Mouse (Mus musculus): ENCODE results near the gene C2. TPM values are rescaled to one million over a fixed set of nuclear protein-coding genes. Genes with fewer than 3 reads are reported as not detected.

C2 gene
- polyA plus RNA-seq, 1 experiment from 2014 or later: 3.2 TPM

- no peaks in the 10 kb centered on the region for H3K9me3 ChIP-seq (ENCODE audit: control insufficient read depth, low read length)
- 48% methylated on average over 7 of the region's 7 CpGs for WGBS
These were observed 32.1 kb downstream of the C2 start for GRCm38 (mm10) chr17:34865981-34866380.

GRCm38 (mm10) chr17:34862416-34863081, 35.5 kb downstream of the C2 start, which contains the start of gene Cfb:
TSS of gene Cfb (minus strand) at chr17:34862518.
- no peak within 1 kb of the TSS for H3K9ac ChIP-seq (ENCODE audit: low read length)
- H3K4me1 ChIP-seq (replicated peaks; ENCODE audit: control insufficient read depth, insufficient read depth, low read length): no peaks in the 10 kb centered on the region
- H3K4me2 ChIP-seq (ENCODE audit: low read depth, low read length): no peak within 1 kb of the TSS
- no peak within 1 kb of the TSS for H3K27ac ChIP-seq (ENCODE audit: low read length)
- no peak for ATAC-seq (ENCODE audit: low read depth)
- H3K27me3 ChIP-seq (ENCODE audit: control insufficient read depth, insufficient read depth, low read depth, low read length): no peaks in the 10 kb centered on the region
- H3K36me3 ChIP-seq (ENCODE audit: control insufficient read depth, insufficient read depth, low read length): no peaks in the 10 kb centered on the region
- H3K9me3 ChIP-seq (ENCODE audit: control insufficient read depth, low read length): no peaks in the 10 kb centered on the region
- 53% methylated on average over 8 of the region's 8 CpGs for WGBS
- no peak within 1 kb of the TSS for H3K4me3 ChIP-seq (ENCODE audit: low read length)

More at GRCm38 (mm10) chr17:34865981-34866380, 32.1 kb downstream of the C2 start:
- H3K4me3 ChIP-seq (ENCODE audit: low read length): no peak overlapping the region
- no peaks in the 10 kb centered on the region for H3K4me1 ChIP-seq (replicated peaks; ENCODE audit: control insufficient read depth, insufficient read depth, low read length)
- no peak overlapping the region for H3K4me2 ChIP-seq (ENCODE audit: low read depth, low read length)
- H3K9ac ChIP-seq (ENCODE audit: low read length): no peak overlapping the region
- no peaks in the 10 kb centered on the region for H3K36me3 ChIP-seq (ENCODE audit: control insufficient read depth, insufficient read depth, low read length)
- H3K27ac ChIP-seq (ENCODE audit: low read length): no peak overlapping the region
- H3K27me3 ChIP-seq (ENCODE audit: control insufficient read depth, insufficient read depth, low read depth, low read length): no peaks in the 10 kb centered on the region
- no peak for ATAC-seq (ENCODE audit: low read depth)

GRCm38 (mm10) chr17:34861704-34862415, 36.2 kb downstream of the C2 start:
- H3K27me3 ChIP-seq (ENCODE audit: control insufficient read depth, insufficient read depth, low read depth, low read length): no peaks in the 10 kb centered on the region
- WGBS: 60% methylated on average over 13 of the region's 13 CpGs
- no peak overlapping the region for H3K27ac ChIP-seq (ENCODE audit: low read length)

GRCm38 (mm10) chr17:34860514-34860913, 37.6 kb downstream of the C2 start:
- Histone ChIP-seq H3K36me3 (ENCODE audit: control insufficient read depth, insufficient read depth, low read length) (peaks cover 7% of the 10 kb centered on the region; the same call in 1 of the 2 replicates), H3K4me1 (replicated peaks; ENCODE audit: control insufficient read depth, insufficient read depth, low read length) (no peaks in the 10 kb centered on the region), H3K4me3 (ENCODE audit: low read length) (no peak overlapping the region), H3K9ac (ENCODE audit: low read length) (no peak overlapping the region), H3K9me3 (ENCODE audit: control insufficient read depth, low read length) (no peaks in the 10 kb centered on the region), H3K27me3 (ENCODE audit: control insufficient read depth, insufficient read depth, low read depth, low read length) (no peaks in the 10 kb centered on the region), H3K4me2 (ENCODE audit: low read depth, low read length) (no peak overlapping the region), H3K27ac (ENCODE audit: low read length) (no peak overlapping the region)
- ATAC-seq (ENCODE audit: low read depth): no peak
- WGBS: 80% methylated on average over 9 of the region's 9 CpGs

More at GRCm38 (mm10) chr17:34861704-34862415, 36.2 kb downstream of the C2 start:
- H3K4me2 ChIP-seq (ENCODE audit: low read depth, low read length): no peak overlapping the region
- ATAC-seq (ENCODE audit: low read depth): no peak
- H3K9me3 ChIP-seq (ENCODE audit: control insufficient read depth, low read length): no peaks in the 10 kb centered on the region
- H3K36me3 ChIP-seq (ENCODE audit: control insufficient read depth, insufficient read depth, low read length): peaks cover 3% of the 10 kb centered on the region; the same call in 1 of the 2 replicates
- H3K9ac ChIP-seq (ENCODE audit: low read length): no peak overlapping the region
- no peaks in the 10 kb centered on the region for H3K4me1 ChIP-seq (replicated peaks; ENCODE audit: control insufficient read depth, insufficient read depth, low read length)
- no peak overlapping the region for H3K4me3 ChIP-seq (ENCODE audit: low read length)

- Histone ChIP-seq H3K4me1 (replicated peaks; ENCODE audit: control insufficient read depth, insufficient read depth, low read length) (no peaks in the 10 kb centered on the region), H3K27me3 (ENCODE audit: control insufficient read depth, insufficient read depth, low read depth, low read length) (no peaks in the 10 kb centered on the region), H3K27ac (ENCODE audit: low read length) (no peak overlapping the region), H3K4me3 (ENCODE audit: low read length) (no peak overlapping the region), H3K9me3 (ENCODE audit: control insufficient read depth, low read length) (no peaks in the 10 kb centered on the region), H3K36me3 (ENCODE audit: control insufficient read depth, insufficient read depth, low read length) (peaks cover 18% of the 10 kb centered on the region), H3K9ac (ENCODE audit: low read length) (no peak overlapping the region), H3K4me2 (ENCODE audit: low read depth, low read length) (no peak overlapping the region)
- 74% methylated on average over 4 of the region's 4 CpGs for WGBS
- no peak for ATAC-seq (ENCODE audit: low read depth)
These were observed 39.4 kb downstream of the C2 start for GRCm38 (mm10) chr17:34858670-34859069.

- no peak overlapping the region for H3K4me3 ChIP-seq (ENCODE audit: low read length)
- H3K9ac ChIP-seq (ENCODE audit: low read length): no peak overlapping the region
- peaks cover 24% of the 10 kb centered on the region for H3K36me3 ChIP-seq (ENCODE audit: control insufficient read depth, insufficient read depth, low read length)
- peak; percentile 46 for ATAC-seq (ENCODE audit: low read depth)
- H3K27me3 ChIP-seq (ENCODE audit: control insufficient read depth, insufficient read depth, low read depth, low read length): no peaks in the 10 kb centered on the region
- no peak overlapping the region for H3K27ac ChIP-seq (ENCODE audit: low read length)
- peaks cover 8% of the 10 kb centered on the region for H3K4me1 ChIP-seq (replicated peaks; ENCODE audit: control insufficient read depth, insufficient read depth, low read length)
- H3K4me2 ChIP-seq (ENCODE audit: low read depth, low read length): no peak overlapping the region
- H3K9me3 ChIP-seq (ENCODE audit: control insufficient read depth, low read length): no peaks in the 10 kb centered on the region
- WGBS: 36% methylated on average over 3 of the region's 3 CpGs
These were observed 42.2 kb downstream of the C2 start for GRCm38 (mm10) chr17:34855825-34856224.

GRCm38 (mm10) chr17:34854761-34855160, 43.3 kb downstream of the C2 start:
- no peak overlapping the region for H3K9ac ChIP-seq (ENCODE audit: low read length)
- peaks cover 9% of the 10 kb centered on the region for H3K4me1 ChIP-seq (replicated peaks; ENCODE audit: control insufficient read depth, insufficient read depth, low read length)
- no peak overlapping the region for H3K4me2 ChIP-seq (ENCODE audit: low read depth, low read length)
- WGBS: 55% methylated on average over 3 of the region's 3 CpGs
- no peaks in the 10 kb centered on the region for H3K9me3 ChIP-seq (ENCODE audit: control insufficient read depth, low read length)
- H3K36me3 ChIP-seq (ENCODE audit: control insufficient read depth, insufficient read depth, low read length): peaks cover 24% of the 10 kb centered on the region
- no peak overlapping the region for H3K4me3 ChIP-seq (ENCODE audit: low read length)
- no peak for ATAC-seq (ENCODE audit: low read depth)
- no peak overlapping the region for H3K27ac ChIP-seq (ENCODE audit: low read length)
- no peaks in the 10 kb centered on the region for H3K27me3 ChIP-seq (ENCODE audit: control insufficient read depth, insufficient read depth, low read depth, low read length)

- H3K36me3 ChIP-seq (ENCODE audit: control insufficient read depth, insufficient read depth, low read length): peaks cover 24% of the 10 kb centered on the region
- no peak overlapping the region for H3K9ac ChIP-seq (ENCODE audit: low read length)
- H3K27me3 ChIP-seq (ENCODE audit: control insufficient read depth, insufficient read depth, low read depth, low read length): no peaks in the 10 kb centered on the region
- WGBS: 76% methylated on average over 8 of the region's 8 CpGs
- H3K27ac ChIP-seq (ENCODE audit: low read length): no peak overlapping the region
- H3K9me3 ChIP-seq (ENCODE audit: control insufficient read depth, low read length): no peaks in the 10 kb centered on the region
- H3K4me1 ChIP-seq (replicated peaks; ENCODE audit: control insufficient read depth, insufficient read depth, low read length): peaks cover 13% of the 10 kb centered on the region
- H3K4me3 ChIP-seq (ENCODE audit: low read length): no peak overlapping the region
- H3K4me2 ChIP-seq (ENCODE audit: low read depth, low read length): no peak overlapping the region
- no peak for ATAC-seq (ENCODE audit: low read depth)
These were observed 44.6 kb downstream of the C2 start for GRCm38 (mm10) chr17:34853511-34853910.

GRCm38 (mm10) chr17:34850517-34851125, 47.4 kb downstream of the C2 start:
- Histone ChIP-seq H3K27ac (ENCODE audit: low read length) (peak overlapping the region; percentile 15; the same call in 1 of the 2 replicates), H3K9ac (ENCODE audit: low read length) (peak overlapping the region; percentile 89), H3K4me2 (ENCODE audit: low read depth, low read length) (peak overlapping the region; percentile 86), H3K4me3 (ENCODE audit: low read length) (peak overlapping the region; percentile 82), H3K9me3 (ENCODE audit: control insufficient read depth, low read length) (no peaks in the 10 kb centered on the region), H3K36me3 (ENCODE audit: control insufficient read depth, insufficient read depth, low read length) (peaks cover 27% of the 10 kb centered on the region), H3K4me1 (replicated peaks; ENCODE audit: control insufficient read depth, insufficient read depth, low read length) (peaks cover 13% of the 10 kb centered on the region), H3K27me3 (ENCODE audit: control insufficient read depth, insufficient read depth, low read depth, low read length) (no peaks in the 10 kb centered on the region)
- WGBS: under 1% methylated on average over 25 of the region's 25 CpGs
- ATAC-seq (ENCODE audit: low read depth): peak; percentile 18; the same call in 1 of the 2 replicates
